Mouse (Mus musculus) mouse embryonic stem cell (cell line): ENCODE measurements around the gene Eif3f.

ENCODE experiments used
- in situ Hi-C, 2 experiments: fragments of 300-500 bp; cut with MboI; formaldehyde crosslinking; loops; 1 replicate in 1 of 2; 3 replicates in 1 of 2; pipeline ENCODE4 v1.14.3; 2019 to 2020; ENCODE audit warnings: low sequenced_read_pairs in 2 of 2, low pct_unique_long_range_greater_than_20kb in 1 of 2, mixed read lengths in 1 of 2; ENCODE audit not compliant: unreplicated experiment in 1 of 2

The Eif3f gene

DNA sequence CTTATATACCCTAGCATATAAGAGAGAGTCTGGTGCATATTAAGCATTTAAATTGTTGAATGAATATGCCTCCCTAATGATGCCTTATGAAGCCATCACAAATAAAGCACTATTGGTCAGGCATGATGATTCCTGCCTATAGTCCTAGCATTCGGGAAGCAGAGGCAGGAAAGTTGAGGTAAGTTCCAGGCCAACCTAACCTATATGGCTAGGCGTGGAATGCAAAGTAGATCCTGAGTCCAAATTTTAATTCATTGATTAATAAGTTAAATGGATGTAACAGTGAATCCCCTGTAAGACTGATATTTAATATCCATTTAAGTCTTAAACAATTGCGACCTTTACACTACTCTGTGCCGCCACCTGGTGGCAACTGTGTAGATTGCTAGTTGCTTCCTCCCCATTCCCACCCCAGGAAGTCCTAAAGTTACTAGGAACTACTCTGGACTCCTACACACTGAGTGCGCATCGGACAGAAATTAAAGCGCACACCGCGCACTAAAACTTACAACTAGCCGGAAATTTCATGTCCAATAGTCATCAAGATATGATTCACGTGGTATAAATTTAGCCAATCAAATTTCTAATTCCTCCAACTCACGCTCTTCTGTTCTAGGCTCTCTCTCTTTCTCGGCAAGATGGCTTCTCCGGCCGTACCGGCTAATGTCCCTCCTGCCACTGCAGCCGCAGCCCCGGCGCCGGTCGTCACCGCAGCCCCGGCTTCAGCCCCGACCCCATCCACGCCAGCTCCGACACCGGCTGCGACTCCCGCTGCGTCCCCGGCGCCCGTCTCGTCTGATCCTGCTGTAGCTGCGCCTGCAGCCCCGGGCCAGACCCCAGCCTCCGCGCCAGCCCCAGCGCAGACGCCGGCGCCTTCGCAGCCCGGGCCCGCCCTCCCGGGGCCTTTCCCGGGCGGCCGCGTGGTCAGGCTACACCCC lies at the start of gene Eif3f:
Eif3f (plus strand) TSS at position 624 of the 938 bp plus-strand sequence.
- in situ Hi-C loops = no loop called here

- in situ Hi-C loops = no loop called here
Observed at GRCm38 (mm10) chr7:108884906-108885305, 49.3 kb upstream of the Eif3f start, which contains the start of gene Olfr518. TSS of gene Olfr518 (minus strand) at chr7:108885006.

DNA sequence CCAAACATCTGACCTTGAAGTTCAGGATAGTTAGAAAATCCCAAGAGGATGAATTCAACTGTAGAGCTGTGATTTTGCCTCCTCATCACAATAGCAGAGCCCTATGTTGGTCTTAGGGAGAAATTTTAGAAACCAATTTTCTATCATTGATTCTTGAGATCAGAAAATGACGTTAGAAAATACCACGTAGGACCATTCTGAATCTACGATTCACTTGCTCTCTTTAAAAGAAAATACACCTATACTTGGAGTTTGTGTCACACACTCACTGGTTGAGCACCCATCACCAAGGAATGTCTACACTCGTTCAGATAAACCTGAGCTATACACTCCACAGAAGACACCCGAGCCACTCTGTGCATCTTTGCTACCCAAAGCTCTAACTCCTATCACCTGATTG lies 39.9 kb upstream of the Eif3f start, which contains the start of gene Olfr519:
Olfr519 (minus strand) TSS at position 101 of the 400 bp plus-strand sequence.
- in situ Hi-C loops = no loop called here

GRCm38 (mm10) chr7:108903969-108904368 lies 30.2 kb upstream of the Eif3f start:
- in situ Hi-C loops = no loop called here

DNA sequence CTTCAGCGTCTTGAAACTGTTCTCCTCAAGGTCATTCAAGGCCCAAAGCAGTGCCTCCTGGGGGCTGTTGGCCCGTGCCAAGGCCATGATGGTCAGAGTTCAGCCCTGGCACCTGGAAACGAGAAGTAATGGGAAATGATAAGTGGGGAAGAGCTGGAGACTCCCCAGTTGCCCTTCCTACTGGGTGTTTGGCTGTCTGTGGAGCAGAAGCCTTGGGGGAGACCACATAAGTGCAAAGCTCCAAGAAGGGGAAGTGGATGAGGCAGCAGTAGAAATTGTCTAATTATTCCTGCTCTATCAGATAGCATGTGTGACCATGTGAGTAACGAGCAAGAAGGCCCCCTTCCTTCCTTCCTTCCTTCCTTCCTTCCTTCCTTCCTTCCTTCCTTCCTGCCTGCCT lies 7.2 kb upstream of the Eif3f start:
- in situ Hi-C loops = no loop called here

- in situ Hi-C loops = no loop called here
Observed at GRCm38 (mm10) chr7:108928280-108929188, 5.7 kb upstream of the Eif3f start.

DNA sequence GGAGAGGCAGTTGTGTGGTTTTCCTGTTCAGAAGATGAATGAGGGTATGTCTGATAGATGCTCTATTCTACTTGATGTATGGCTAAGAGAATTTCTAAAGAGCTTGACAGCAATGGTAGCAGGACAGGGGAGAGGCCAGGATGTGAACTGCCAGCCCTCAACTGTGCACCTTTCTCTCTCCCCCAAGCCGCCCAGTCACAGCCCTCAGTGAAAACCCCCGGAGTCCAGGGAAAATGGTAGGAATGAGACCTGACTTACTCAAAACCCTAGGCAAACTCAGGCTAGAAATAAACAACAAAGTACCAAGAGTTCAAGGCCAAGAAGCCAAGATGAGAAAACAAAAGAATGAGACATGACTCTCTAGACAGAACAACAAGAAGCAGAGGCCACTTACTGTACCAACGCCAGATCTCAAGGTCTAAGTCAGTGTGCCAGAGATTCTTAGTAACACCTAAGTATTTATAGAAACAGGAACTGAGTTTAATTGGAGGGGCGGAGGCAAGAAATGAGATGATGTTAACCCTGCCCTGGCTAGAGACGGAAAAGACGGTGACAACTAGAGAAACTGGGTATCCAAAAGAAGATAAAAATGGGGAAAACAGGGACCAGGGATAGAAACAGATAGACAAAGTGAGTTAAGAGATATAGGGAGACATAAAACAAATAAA lies 4.4 kb upstream of the Eif3f start, which contains the start of gene Nlrp10:
Nlrp10 (minus strand) TSS at position 453 of the 668 bp plus-strand sequence.
- in situ Hi-C loops = no loop called here

DNA sequence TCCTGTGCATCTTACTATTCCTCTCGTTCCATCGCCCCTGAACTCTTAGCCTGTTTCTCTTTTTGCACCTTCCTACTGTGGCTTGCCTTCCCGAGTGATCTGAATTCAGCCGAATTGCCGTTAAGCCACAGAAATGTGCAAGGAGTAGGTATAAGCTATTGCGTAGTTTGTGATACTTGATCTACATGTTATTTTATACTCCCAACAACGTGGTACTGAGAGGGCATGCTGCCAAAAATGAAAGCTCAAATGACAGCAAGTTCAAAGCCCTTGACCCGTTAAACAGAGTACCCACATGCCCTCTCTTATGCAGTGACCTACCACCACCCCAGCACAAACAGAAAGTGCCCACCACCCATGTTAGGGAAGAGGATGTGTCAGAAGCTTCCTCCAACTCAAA lies 619 bp downstream of the Eif3f start:
- in situ Hi-C loops = no loop called here

- in situ Hi-C loops = no loop called here
Observed at GRCm38 (mm10) chr7:108935411-108935810, 1.2 kb downstream of the Eif3f start.

- in situ Hi-C loops = no loop called here
Observed at GRCm38 (mm10) chr7:108936591-108936990, 2.4 kb downstream of the Eif3f start.

GRCm38 (mm10) chr7:108941466-108941865 lies 7.2 kb downstream of the Eif3f start:
- in situ Hi-C loops = no loop called here

DNA sequence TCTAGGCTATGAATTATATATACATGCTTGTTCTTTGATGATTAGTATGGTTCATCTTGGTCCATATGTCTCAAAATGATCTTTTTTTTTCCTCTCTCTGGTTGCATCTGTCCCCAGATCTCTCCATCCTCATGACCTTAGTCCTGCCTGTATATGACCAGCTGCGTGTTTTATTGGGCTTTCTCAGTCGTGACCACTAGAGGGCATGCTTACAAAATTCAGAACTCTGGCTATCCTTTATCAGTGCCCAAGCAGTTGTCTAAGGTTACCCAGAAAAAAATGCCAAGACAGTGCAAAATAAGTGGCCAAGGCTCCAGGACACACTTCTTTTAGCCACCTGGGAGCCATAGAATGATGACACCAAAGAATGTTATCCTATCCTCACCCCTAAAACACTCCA lies 9.8 kb downstream of the Eif3f start:
- in situ Hi-C loops = no loop called here

- in situ Hi-C loops = no loop called here
Observed at GRCm38 (mm10) chr7:108948611-108949010, 14.4 kb downstream of the Eif3f start.

GRCm38 (mm10) chr7:108949301-108949700 lies 15.1 kb downstream of the Eif3f start:
- in situ Hi-C loops = no loop called here

DNA sequence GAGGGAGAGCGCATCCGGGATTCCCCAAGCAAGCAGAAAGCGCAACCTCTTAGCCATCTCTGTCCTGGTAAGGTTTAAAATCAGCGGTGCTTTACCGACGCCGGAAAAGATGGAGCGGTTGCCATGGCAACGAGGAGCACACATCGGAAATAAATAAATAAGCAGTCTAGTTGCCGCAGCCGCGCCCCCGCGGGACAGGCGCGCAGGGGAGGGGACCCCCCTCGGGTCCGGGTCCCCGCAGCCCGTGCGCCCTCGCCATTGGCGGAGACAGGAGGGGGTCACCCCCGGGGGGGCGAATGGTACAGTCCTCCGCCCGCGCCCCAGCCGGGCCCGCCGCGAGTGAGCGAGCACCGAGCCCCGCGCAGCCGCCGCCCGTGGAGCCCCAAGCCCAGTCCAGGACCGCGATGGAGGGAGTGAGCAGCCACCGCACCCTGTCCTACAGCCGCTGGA lies 16.1 kb downstream of the Eif3f start, which contains the start of gene Tub:
Tub (plus strand) TSS at position 27 of the 450 bp plus-strand sequence.
- in situ Hi-C loops = loop anchor here in 1 of 2 experiments (10.0 kb wide), 1 partner anchor 74 kb away; no protein-coding TSS in a partner anchor

- in situ Hi-C loops = loop anchor here in 1 of 2 experiments (10.0 kb wide), 1 partner anchor 74 kb away; no protein-coding TSS in a partner anchor
Observed at GRCm38 (mm10) chr7:108950762-108951331, 16.6 kb downstream of the Eif3f start.

GRCm38 (mm10) chr7:108952801-108953200 lies 18.6 kb downstream of the Eif3f start:
- in situ Hi-C loops = loop anchor here in 1 of 2 experiments (10.0 kb wide), 1 partner anchor 72 kb away; no protein-coding TSS in a partner anchor

- in situ Hi-C loops = loop anchor here in 1 of 2 experiments (10.0 kb wide), 1 partner anchor 71 kb away; no protein-coding TSS in a partner anchor
Observed at GRCm38 (mm10) chr7:108954185-108954584, 20.0 kb downstream of the Eif3f start.
